Mouse (Mus musculus) embryonic fibroblast, embryonic 13.5 days (primary cell): ENCODE measurements at regions not wholly inside any gene's neighbourhood (a gene's known extent, or its start where the extent isn't known, plus 50 kb on each side); places are given as distances from the start of the nearest gene placed in this dataset.

Source experiments
- H3K27ac ChIP-seq: 2 replicates; pipeline ENCODE4 v1.5.1; 2012; ENCODE audit warnings: low read length, control low read depth, inconsistent platforms; ENCODE audit not compliant: insufficient read depth
- H3K4me1 ChIP-seq: 2 replicates; pipeline ENCODE4 v1.6.1; 2011; ENCODE audit warnings: low read length; ENCODE audit not compliant: control insufficient read depth, insufficient read depth
- H3K4me3 ChIP-seq: 2 replicates; pipeline ENCODE4 v1.5.1; 2011; ENCODE audit warnings: mild to moderate bottlenecking, control low read depth, low read length; ENCODE audit not compliant: insufficient read depth
- CTCF ChIP-seq: IDR thresholded peaks from 2 replicates; pipeline ENCODE4 v1.5.1; 2011; ENCODE audit warnings: mild to moderate bottlenecking, control low read depth, low read length, moderate library complexity, borderline replicate concordance; ENCODE audit not compliant: insufficient read depth
- POLR2A ChIP-seq: IDR thresholded peaks from 2 replicates; pipeline ENCODE4 v1.6.1; 2011; ENCODE audit warnings: low read depth, mild to moderate bottlenecking, control low read depth, low read length, moderate library complexity

DNA sequence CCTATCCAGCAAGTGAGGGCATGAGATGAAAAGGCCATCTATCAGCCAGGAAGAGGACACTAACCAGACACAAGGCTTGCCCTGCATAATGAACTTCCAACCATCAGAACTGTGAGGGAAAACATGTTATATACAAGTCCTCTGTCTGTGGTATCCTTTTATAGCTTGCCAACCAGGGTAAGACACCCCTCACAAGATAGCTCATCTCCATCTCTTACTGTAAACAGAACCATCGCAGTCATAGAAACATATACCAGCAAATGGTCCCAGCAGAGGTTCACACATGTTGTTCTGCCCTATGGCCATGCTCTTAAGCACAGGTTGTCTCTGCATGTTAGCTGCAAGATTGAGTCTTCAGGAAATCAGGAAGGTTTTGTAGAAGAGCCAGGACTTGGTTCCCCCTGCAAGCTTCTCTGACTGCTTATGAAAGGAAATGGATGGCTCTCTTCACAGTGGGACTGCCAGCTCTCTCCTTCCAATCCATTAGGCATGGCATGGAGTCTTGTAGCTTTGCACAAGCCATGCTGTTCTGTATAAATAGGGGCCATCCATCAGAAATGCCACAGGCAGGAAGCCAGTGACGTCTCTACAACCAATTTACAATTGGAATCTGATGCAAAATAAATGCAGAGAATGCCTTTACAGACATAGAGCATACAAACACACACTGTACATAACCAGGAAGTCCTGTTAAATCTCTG, 1514.0 kb upstream of the Lrrc6 start:
- no peak for TF ChIP-seq CTCF
- no peak for TF ChIP-seq POLR2A
- Histone ChIP-seq H3K4me3 (no peak overlapping the region), H3K4me1 (no peaks in the 10 kb centered on the region), H3K27ac (no peak overlapping the region)

DNA sequence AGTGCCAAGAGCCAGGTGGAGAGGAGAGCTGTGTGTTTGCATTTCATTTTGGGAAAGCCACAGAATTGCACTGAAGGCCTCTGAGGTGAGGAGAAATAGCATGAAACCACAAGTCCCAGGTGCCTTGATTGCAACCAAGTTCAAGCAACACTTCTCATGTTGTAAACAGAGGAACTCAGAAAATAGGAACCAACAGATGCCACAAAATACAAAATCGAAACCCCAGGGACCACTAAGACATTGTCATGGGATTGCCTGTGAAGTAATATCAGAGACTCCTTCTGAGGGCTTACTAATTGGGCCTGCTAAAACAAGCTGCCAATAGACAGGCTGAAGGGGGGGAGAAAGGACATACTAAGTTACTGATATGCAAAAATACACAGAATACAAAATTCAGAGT, 1510.5 kb upstream of the Lrrc6 start:
- TF ChIP-seq CTCF (no peak), POLR2A (no peak)

DNA sequence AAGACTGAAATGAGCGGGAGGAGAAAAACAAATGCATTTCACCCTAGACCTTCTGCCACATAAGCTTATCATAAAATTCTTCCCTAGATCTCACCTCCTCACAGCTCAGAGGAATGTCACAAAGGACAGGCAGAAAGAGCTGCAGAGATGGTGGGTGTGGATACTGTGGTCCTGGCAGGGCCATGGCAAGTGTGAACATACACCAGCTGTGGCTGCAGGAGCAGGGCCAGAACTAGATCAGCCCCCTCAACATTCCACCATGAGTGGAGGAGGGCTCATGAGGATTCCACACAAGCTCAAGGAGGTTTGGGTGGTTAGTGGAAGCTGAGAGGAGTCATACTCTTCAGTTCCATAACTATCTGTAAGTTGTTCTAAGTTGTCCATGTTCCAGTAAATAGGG, 1509.5 kb upstream of the Lrrc6 start:
- TF ChIP-seq POLR2A: no peak
- TF ChIP-seq CTCF: no peak
- Histone ChIP-seq H3K4me1 (peaks cover 9% of the 10 kb centered on the region), H3K4me3 (no peak overlapping the region), H3K27ac (no peak overlapping the region)

More for the DNA sequence above, 1510.5 kb upstream of the Lrrc6 start:
- Histone ChIP-seq H3K4me1 (peaks cover 7% of the 10 kb centered on the region), H3K27ac (no peak overlapping the region), H3K4me3 (no peak overlapping the region)

GRCm38 (mm10) chr15:68004798-68005197, 1504.1 kb upstream of the Lrrc6 start:
- TF ChIP-seq POLR2A (no peak), CTCF (no peak)
- Histone ChIP-seq H3K4me1 (peaks cover 18% of the 10 kb centered on the region), H3K27ac (no peak overlapping the region), H3K4me3 (no peak overlapping the region)

DNA sequence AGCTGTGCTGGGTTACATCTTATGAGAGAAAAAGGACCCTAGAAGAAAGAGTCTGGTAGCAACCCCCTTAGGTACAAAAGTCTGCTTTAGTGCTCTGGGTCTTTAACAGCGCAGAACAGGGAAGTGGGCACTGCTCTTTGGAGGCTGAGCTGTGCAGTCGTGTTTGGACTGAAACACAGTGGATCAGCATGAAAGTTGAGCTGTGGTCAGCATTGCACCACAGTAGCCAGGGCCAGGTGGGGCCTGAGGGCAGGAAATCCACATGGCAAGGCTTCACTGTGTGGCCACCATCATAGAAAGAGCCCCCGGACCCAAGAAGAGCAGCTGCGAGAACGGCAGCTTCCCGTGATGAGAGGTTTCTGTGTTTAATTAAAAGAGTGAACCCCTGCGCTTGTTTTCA, 1495.8 kb upstream of the Lrrc6 start:
- Histone ChIP-seq H3K4me1 (no peaks in the 10 kb centered on the region), H3K27ac (no peak overlapping the region), H3K4me3 (no peak overlapping the region)
- TF ChIP-seq CTCF (no peak), POLR2A (no peak)

DNA sequence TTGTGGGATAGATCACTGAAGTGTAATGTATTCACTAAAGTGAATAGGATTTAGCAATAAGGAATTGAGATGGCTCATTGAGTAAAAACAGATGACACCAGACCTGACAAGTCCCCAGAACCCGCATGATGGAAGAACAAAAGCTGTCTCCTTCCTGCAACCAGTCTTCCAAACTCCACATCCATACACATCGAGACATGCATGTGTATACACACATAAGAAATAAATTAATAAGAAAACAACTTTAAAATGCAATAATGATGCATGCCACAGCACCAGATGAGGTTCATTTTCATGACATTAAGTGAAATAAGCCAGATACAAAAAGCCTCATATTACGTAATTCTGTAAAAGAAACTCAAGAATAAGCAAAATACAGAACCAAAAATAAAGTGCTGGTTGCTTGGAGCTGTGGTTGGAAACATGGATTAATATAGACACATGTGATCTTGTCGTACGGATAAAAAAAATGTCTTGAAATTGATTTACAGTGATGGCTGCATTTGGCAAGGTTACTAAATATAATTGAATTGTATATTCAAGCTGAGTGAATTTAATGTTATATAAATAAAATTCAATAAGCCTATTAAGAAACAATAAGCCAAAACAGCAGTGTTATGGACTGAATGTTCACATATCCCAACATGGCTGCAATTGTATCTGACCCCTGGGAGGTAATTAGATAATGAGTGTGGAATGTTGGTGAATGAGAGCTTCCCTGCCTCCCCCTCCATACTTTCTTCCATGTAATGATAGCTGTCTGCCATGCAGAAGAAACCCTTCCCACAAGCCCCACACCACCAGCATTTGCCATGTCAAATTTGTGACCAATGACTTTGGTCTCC, 1488.9 kb upstream of the Lrrc6 start:
- TF ChIP-seq CTCF: no peak
- TF ChIP-seq POLR2A: no peak
- Histone ChIP-seq H3K27ac (no peak overlapping the region), H3K4me1 (no peaks in the 10 kb centered on the region), H3K4me3 (no peak overlapping the region)

GRCm38 (mm10) chr15:67987941-67988340, 1487.2 kb upstream of the Lrrc6 start:
- H3K4me3 ChIP-seq: no peak overlapping the region
- TF ChIP-seq CTCF (no peak), POLR2A (no peak)

GRCm38 (mm10) chr15:67983253-67983652, 1482.5 kb upstream of the Lrrc6 start:
- no peaks in the 10 kb centered on the region for H3K4me1 ChIP-seq
- H3K4me3 ChIP-seq: no peak overlapping the region
- TF ChIP-seq POLR2A: no peak
- TF ChIP-seq CTCF: no peak
- H3K27ac ChIP-seq: no peak overlapping the region

More at GRCm38 (mm10) chr15:67987941-67988340, 1487.2 kb upstream of the Lrrc6 start:
- Histone ChIP-seq H3K4me1 (no peaks in the 10 kb centered on the region), H3K27ac (no peak overlapping the region)

- Histone ChIP-seq H3K27ac (no peak overlapping the region), H3K4me1 (no peaks in the 10 kb centered on the region), H3K4me3 (no peak overlapping the region)
- TF ChIP-seq CTCF (no peak), POLR2A (no peak)
These were observed 1481.2 kb upstream of the Lrrc6 start for GRCm38 (mm10) chr15:67981876-67982275.

DNA sequence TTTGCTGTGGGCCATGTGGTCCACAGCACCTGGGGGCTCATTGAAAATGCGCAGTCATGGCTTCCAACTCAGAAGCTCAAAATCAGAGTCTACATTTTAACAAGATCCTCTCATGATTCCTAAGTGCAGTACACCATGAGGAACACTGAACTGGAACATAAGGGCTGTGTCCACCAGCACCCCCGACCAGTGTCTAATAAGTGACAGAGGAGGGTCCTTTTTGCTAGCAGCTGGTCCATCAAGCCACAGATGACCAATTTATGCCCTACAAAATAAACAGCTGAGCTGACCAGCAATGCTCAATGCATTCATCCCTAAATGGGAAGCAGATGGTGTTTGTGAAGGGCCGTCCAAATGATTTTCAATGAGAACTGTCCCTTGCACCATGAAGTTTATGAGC, 1478.7 kb upstream of the Lrrc6 start:
- no peak overlapping the region for H3K27ac ChIP-seq
- H3K4me3 ChIP-seq: no peak overlapping the region
- TF ChIP-seq POLR2A (no peak), CTCF (no peak)
- no peaks in the 10 kb centered on the region for H3K4me1 ChIP-seq
